Mouse (Mus musculus): ENCODE results near the gene Arhgap15. TPM values are rescaled to one million over a fixed set of nuclear protein-coding genes. Genes with fewer than 3 reads are reported as not detected.

The Arhgap15 gene
- polyA plus RNA-seq, 1 experiment from 2014 or later, result 0.59 TPM

DNA sequence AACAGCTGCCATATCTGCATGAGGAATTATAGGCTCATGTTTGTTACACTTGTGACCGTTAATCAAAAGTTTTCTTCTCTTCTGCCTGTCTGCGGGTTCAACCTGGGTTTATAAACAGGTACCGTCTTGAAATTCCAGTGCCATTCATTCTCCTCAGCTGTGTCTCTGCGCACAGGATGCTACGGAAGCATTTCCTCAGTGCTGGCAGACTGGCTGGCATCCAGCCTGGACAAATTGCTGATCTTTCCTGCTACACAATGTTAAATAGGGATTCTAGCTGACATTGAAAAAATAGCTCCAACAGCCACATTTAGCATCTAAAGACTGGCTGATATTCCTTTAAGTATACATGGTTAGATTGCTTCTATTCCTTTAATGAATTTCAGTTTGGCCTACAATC, 93.0 kb downstream of the Arhgap15 start:
- H3K27ac ChIP-seq, result no peak overlapping the region
- no peak overlapping the region for H3K9ac ChIP-seq (replicated peaks)
- no peak overlapping the region for H3K4me3 ChIP-seq (replicated peaks)
- H3K9me3 ChIP-seq, result no peaks in the 10 kb centered on the region
- H3K27me3 ChIP-seq, result no peaks in the 10 kb centered on the region
- H3K4me2 ChIP-seq (replicated peaks), result no peak overlapping the region
- H3K4me1 ChIP-seq (replicated peaks), result no peaks in the 10 kb centered on the region
- 91% methylated on average over 5 of the region's 5 CpGs for WGBS
- H3K36me3 ChIP-seq, result no peaks in the 10 kb centered on the region
- no peak for ATAC-seq

DNA sequence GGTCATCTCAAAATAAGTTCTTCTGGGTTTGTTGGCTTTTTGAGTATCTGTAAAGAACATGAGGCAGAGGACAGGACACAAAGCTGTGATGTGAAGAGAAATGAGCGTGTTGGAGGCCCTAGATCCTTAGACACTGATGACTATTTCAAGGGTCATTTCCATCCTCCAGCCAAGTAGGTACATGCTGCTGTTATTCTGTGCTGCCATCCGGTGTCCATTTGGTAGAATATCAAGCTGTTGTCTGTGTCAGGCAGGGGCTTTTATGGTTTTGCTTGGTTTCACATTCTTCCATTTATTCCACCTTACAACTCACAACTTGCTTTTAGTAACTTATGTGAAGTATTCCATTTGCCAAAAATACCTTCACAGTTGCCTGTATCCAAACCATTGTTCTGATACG, 102.6 kb downstream of the Arhgap15 start:
- Histone ChIP-seq H3K27me3 (no peaks in the 10 kb centered on the region), H3K4me3 (replicated peaks) (no peak overlapping the region), H3K9ac (replicated peaks) (no peak overlapping the region), H3K27ac (no peak overlapping the region), H3K9me3 (no peaks in the 10 kb centered on the region), H3K4me2 (replicated peaks) (no peak overlapping the region), H3K36me3 (no peaks in the 10 kb centered on the region), H3K4me1 (replicated peaks) (no peaks in the 10 kb centered on the region)
- no peak for ATAC-seq
- WGBS, result 62% methylated on average over 3 of the region's 3 CpGs

DNA sequence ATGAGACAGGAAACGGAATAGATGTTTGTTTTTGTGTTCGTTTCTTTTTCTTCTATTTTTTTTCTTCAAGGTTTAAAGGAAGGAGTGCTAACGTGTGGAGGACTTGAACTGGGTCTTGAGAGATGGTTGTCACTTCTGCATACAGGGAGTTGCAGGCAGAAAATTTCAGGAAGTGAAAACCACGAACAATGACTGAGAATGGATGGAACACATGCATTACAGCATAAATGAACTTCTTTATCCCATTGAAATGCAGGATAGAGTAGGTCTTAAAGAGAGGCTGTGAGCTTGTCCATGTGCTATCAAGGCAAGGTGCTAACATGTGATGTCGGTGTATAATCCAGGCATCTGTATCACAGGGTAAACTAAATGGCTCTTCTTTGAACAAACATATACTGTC, 114.1 kb downstream of the Arhgap15 start:
- Histone ChIP-seq H3K27me3 (no peaks in the 10 kb centered on the region), H3K4me1 (replicated peaks) (no peaks in the 10 kb centered on the region), H3K36me3 (no peaks in the 10 kb centered on the region), H3K4me3 (replicated peaks) (no peak overlapping the region), H3K9ac (replicated peaks) (no peak overlapping the region), H3K9me3 (no peaks in the 10 kb centered on the region), H3K27ac (no peak overlapping the region), H3K4me2 (replicated peaks) (no peak overlapping the region)
- ATAC-seq, result no peak
- WGBS, result 80% methylated on average over 5 of the region's 5 CpGs

DNA sequence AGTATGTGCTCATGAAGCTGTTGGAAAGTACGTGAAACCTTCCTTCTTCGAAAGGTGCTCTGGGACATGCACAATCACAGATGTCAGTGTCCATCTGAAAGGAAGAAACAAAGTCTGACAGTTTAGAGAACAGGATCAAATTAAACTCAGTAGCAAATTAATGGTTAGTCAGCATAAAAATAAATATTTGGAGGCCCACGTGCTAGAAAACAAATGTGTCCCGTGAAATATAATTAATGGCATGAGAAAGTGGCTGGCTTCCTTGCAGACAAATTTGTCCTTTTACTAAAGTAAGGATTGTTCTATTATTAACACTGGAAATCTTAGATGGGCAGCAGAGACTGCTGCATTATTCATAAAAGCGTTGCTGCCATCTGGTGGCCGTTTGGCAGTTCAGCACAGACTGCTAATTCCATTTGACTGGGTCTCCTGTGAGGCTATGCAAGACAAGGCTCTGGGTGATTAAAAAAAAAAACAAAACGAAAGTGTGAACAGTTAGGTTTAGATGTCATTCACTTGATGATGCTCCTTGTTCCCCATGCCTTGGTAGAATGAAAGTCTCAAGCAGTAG, 153.9 kb downstream of the Arhgap15 start:
- peak; percentile 93 for ATAC-seq
- 26% methylated on average over 7 of the region's 7 CpGs for WGBS

DNA sequence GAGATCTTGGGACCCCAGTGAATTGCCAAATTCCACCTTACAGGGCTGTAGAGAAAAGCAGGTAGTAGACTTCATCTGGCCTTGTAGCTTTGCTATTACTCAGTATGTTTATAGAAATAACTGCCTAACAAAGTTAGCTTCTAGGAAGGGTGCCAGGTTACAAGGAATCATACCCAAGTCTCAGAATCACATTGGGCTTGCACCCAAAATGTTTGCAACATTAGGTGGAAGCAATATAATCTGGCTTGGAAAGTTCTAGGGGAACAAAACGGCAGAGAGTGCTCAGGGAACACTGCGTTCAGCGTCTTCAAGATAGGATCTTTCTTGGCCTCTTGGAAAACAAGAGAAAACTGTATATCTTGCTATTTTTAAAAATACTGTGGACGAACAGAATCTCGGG, 158.9 kb downstream of the Arhgap15 start:
- no peak overlapping the region for H3K4me3 ChIP-seq (replicated peaks)
- H3K27me3 ChIP-seq, result no peaks in the 10 kb centered on the region
- no peak overlapping the region for H3K27ac ChIP-seq
- no peak overlapping the region for H3K4me2 ChIP-seq (replicated peaks)
- no peak overlapping the region for H3K9ac ChIP-seq (replicated peaks)
- no peaks in the 10 kb centered on the region for H3K36me3 ChIP-seq
- H3K4me1 ChIP-seq (replicated peaks), result no peaks in the 10 kb centered on the region
- no peaks in the 10 kb centered on the region for H3K9me3 ChIP-seq
- ATAC-seq, result no peak
- WGBS, result 92% methylated on average over 5 of the region's 5 CpGs

More for the DNA sequence above, 153.9 kb downstream of the Arhgap15 start:
- Histone ChIP-seq H3K9ac (replicated peaks) (no peak overlapping the region), H3K27me3 (no peaks in the 10 kb centered on the region), H3K36me3 (no peaks in the 10 kb centered on the region), H3K27ac (no peak overlapping the region), H3K4me2 (replicated peaks) (no peak overlapping the region), H3K4me3 (replicated peaks) (no peak overlapping the region), H3K4me1 (replicated peaks) (no peaks in the 10 kb centered on the region), H3K9me3 (no peaks in the 10 kb centered on the region)

DNA sequence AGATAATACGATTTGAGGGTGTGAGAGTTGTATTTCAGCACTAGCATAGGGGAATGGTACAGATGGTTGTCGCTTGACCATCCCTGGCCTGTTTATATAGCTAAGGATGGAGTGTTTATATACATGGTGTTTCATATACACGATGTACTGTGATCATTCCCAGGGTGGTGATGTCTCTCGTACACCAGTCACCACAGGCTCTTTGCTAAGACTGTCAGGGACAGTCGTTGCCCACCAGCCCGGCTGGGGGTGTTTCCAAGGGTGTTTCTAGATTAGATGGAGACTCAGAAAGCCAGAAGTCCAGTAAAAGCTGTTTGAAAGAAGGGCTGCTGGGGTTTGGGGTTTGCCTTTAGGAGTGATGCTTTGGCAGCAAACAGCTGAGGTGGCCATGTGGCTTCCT, 165.5 kb downstream of the Arhgap15 start:
- H3K9ac ChIP-seq (replicated peaks), result no peak overlapping the region
- H3K9me3 ChIP-seq, result no peaks in the 10 kb centered on the region
- no peaks in the 10 kb centered on the region for H3K36me3 ChIP-seq
- H3K4me3 ChIP-seq (replicated peaks), result no peak overlapping the region
- no peaks in the 10 kb centered on the region for H3K4me1 ChIP-seq (replicated peaks)
- no peak overlapping the region for H3K27ac ChIP-seq
- H3K4me2 ChIP-seq (replicated peaks), result no peak overlapping the region
- no peak for ATAC-seq
- no peaks in the 10 kb centered on the region for H3K27me3 ChIP-seq
- 96% methylated on average over 6 of the region's 6 CpGs for WGBS

DNA sequence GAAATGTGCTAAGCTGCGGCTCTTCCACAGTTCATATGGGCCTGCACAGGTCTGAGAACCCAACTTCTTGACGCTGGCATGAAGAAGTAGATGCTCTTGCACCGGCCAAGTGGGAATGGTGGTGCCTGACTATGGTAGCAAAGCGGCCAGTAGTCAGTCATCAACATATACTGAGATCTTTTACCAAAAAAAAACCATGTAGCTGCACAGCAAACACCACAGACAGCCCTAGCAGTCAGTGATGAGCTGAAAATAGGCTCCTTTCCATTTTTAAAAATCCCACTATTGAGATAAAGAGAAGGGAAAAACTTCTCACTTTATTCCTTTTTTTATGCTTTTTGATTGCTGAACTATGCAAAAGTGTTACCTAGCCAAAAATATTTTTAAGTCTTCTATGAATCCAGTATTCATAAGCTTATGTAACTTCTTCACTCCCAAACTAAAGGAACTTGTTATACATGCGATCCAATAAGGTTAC, 175.3 kb downstream of the Arhgap15 start:
- no peak overlapping the region for H3K27ac ChIP-seq
- H3K4me1 ChIP-seq (replicated peaks), result no peaks in the 10 kb centered on the region
- no peak overlapping the region for H3K9ac ChIP-seq (replicated peaks)
- H3K4me3 ChIP-seq (replicated peaks), result no peak overlapping the region
- no peaks in the 10 kb centered on the region for H3K27me3 ChIP-seq
- WGBS, result 94% methylated on average over 5 of the region's 5 CpGs
- no peak for ATAC-seq
- no peaks in the 10 kb centered on the region for H3K9me3 ChIP-seq
- no peak overlapping the region for H3K4me2 ChIP-seq (replicated peaks)
- no peaks in the 10 kb centered on the region for H3K36me3 ChIP-seq

DNA sequence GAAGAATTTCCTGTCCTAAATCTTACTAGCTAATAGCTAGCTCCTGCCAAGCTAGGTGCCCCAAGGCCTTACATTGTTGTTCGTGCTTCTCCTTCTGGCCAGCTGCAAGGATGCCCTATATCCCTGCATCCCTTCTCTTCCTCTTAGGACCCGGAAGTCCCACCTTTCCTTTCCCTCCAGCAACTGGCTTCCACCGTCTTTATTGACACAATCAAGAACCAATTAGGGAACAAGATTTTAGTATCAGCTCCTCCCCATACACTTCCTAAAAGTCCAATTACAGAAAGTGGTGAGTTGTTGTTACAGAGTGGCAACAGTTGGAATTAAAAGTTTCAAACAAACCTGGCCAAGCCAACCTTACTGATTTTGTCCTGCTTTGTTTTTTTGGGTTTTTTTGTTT, 183.1 kb downstream of the Arhgap15 start:
- Histone ChIP-seq H3K27ac (no peak overlapping the region), H3K36me3 (no peaks in the 10 kb centered on the region), H3K27me3 (no peaks in the 10 kb centered on the region), H3K4me1 (replicated peaks) (no peaks in the 10 kb centered on the region), H3K9ac (replicated peaks) (no peak overlapping the region), H3K4me2 (replicated peaks) (no peak overlapping the region), H3K4me3 (replicated peaks) (no peak overlapping the region), H3K9me3 (no peaks in the 10 kb centered on the region)
- 94% methylated on average over 3 of the region's 3 CpGs for WGBS
- no peak for ATAC-seq

DNA sequence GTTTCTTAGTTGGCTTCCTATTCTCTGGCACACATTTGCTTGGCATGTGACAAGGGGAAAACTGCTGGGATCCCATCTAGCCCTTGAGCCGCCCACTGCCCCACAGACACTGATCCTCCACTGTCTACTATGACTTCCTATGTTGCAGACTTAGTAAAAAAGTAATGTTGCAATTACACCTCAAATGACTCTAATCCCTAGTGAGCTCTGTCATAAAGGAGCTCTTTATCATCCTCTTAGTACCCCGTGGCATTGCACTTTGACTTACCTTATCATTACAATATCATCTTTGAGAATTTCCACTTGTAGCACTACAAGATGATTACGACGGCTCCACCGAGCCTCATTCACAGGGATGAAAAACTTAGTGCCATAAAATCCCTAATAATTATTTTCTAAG, 190.6 kb downstream of the Arhgap15 start:
- 94% methylated on average over 5 of the region's 5 CpGs for WGBS
- ATAC-seq, result no peak
- no peaks in the 10 kb centered on the region for H3K36me3 ChIP-seq
- H3K9ac ChIP-seq (replicated peaks), result no peak overlapping the region
- no peak overlapping the region for H3K27ac ChIP-seq
- H3K4me1 ChIP-seq (replicated peaks), result no peaks in the 10 kb centered on the region
- no peaks in the 10 kb centered on the region for H3K9me3 ChIP-seq
- H3K4me2 ChIP-seq (replicated peaks), result no peak overlapping the region
- H3K4me3 ChIP-seq (replicated peaks), result no peak overlapping the region
- no peaks in the 10 kb centered on the region for H3K27me3 ChIP-seq

DNA sequence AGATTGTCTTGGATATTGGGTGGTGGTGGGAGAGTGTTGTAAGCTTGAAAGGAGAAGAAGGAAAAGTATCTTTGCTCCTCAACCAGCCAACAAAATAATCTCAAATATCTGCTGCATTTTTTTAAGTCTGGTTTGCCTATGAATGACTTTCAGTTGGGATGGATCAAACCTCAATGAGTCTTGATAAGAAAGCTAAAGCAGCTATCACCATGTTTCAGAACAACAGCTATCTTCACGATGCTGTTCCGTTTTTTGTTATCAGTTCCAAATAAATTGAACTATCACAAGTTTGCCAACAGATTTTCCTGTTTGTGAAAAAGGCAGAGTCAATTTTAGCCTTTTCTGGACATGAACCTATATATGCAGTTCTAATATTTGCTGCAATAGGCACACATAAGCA, 197.1 kb downstream of the Arhgap15 start:
- Histone ChIP-seq H3K27me3 (no peaks in the 10 kb centered on the region), H3K9ac (replicated peaks) (no peak overlapping the region), H3K4me1 (replicated peaks) (no peaks in the 10 kb centered on the region), H3K9me3 (no peaks in the 10 kb centered on the region), H3K36me3 (no peaks in the 10 kb centered on the region), H3K4me2 (replicated peaks) (no peak overlapping the region), H3K4me3 (replicated peaks) (no peak overlapping the region), H3K27ac (no peak overlapping the region)
- no peak for ATAC-seq
- 94% methylated on average over 2 of the region's 2 CpGs for WGBS

DNA sequence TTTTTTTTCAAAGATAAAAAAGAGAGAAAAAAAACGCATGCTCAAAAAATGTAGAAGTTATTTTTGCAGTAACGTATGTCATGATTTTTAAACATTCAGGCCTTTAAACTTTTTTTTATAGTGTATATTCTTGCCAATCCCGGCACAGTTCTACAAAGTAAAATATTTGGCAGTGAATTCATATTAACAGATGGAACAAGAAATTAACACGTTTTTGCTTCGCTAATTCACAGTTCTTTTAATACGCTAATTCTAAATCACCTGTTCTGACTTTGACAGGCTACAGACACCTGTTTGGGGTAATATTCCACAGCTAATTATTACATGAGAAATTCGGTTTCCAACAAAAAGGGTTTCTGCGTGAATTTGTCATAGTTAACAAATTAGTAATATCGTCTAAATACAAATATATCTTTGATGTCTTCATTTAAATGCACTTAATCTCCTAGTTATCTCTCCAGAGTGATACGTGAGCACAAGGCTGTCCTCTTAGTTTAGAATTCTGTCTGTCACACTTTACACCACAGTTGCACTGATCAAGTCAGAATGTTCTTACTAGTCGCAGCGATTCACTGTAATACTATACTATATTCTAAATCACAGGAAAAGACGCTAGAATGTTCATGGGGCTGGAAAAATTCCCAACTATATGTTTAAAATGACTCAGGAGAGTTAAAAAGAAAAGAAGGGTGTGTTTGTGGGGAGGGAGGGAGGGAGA, 201.3 kb downstream of the Arhgap15 start:
- Histone ChIP-seq H3K4me3 (replicated peaks) (no peak overlapping the region), H3K27me3 (no peaks in the 10 kb centered on the region), H3K4me2 (replicated peaks) (no peak overlapping the region), H3K9me3 (no peaks in the 10 kb centered on the region), H3K36me3 (no peaks in the 10 kb centered on the region), H3K9ac (replicated peaks) (no peak overlapping the region), H3K27ac (no peak overlapping the region), H3K4me1 (replicated peaks) (no peaks in the 10 kb centered on the region)
- 90% methylated on average over 13 of the region's 13 CpGs for WGBS
- ATAC-seq, result no peak

DNA sequence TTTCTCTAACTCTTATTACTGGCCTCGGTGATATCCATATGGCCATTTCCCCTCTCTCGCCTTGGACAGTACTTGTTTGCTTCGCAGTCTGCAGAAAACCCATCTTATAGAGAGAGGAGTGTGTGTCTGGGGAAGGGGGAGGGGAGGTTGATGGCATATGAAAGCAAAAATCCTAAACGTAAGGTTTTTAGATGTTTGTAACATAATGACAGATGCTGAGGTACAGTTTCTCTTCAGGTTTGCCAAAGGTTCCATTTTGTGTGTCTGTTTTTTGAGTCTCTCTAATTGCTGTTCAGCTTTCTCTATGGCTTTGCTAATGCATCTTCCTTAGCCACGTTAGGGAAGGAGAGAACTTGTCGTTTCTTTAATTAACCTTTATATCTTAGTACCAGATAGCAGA, 202.1 kb downstream of the Arhgap15 start:
- Histone ChIP-seq H3K4me1 (replicated peaks) (no peaks in the 10 kb centered on the region), H3K36me3 (no peaks in the 10 kb centered on the region), H3K9me3 (no peaks in the 10 kb centered on the region), H3K9ac (replicated peaks) (no peak overlapping the region), H3K4me2 (replicated peaks) (no peak overlapping the region), H3K27me3 (no peaks in the 10 kb centered on the region), H3K4me3 (replicated peaks) (no peak overlapping the region), H3K27ac (no peak overlapping the region)
- WGBS, result 85% methylated on average over 6 of the region's 6 CpGs
- no peak for ATAC-seq

DNA sequence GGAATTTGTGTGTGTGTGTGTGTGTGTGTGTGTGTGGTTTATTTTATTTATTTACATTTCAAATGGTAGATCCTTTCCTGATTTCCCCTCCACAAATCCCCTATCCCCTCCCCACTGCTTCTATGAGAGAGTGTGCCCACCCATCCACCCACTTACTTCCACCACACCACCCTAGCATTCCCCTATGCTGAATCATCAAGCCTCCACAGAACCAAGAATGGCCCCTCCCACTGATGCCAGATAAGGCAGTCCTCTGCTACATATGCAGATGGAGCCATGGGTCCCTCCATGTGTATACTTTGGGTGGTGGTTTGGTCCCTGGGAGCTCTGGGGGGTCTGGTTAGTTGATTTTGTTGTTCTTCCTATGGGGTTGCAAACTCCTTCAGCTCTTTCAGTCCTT, 210.6 kb downstream of the Arhgap15 start:
- Histone ChIP-seq H3K4me1 (replicated peaks) (no peaks in the 10 kb centered on the region), H3K9ac (replicated peaks) (no peak overlapping the region), H3K4me2 (replicated peaks) (no peak overlapping the region), H3K27me3 (no peaks in the 10 kb centered on the region), H3K9me3 (no peaks in the 10 kb centered on the region), H3K27ac (no peak overlapping the region), H3K36me3 (no peaks in the 10 kb centered on the region), H3K4me3 (replicated peaks) (no peak overlapping the region)
- ATAC-seq, result no peak
